Mouse (Mus musculus) mesoderm, embryonic 11.5 days (tissue): ENCODE measurements around the gene Plxnb3.
A peak's percentile ranks its signal among the peaks of the same experiment; 100 is the strongest.
"Not testable (repeated sequence)": the region's sequence is repeated elsewhere in the genome, so short reads cannot be mapped to it uniquely, and the experiment has no call there.

Experiments used
- DNase-seq: peaks from one replicate; pipeline ENCODE4 v3.0.0-alpha.2; 2012; ENCODE audit warnings: low read depth, low spot score

Plxnb3 gene

DNA sequence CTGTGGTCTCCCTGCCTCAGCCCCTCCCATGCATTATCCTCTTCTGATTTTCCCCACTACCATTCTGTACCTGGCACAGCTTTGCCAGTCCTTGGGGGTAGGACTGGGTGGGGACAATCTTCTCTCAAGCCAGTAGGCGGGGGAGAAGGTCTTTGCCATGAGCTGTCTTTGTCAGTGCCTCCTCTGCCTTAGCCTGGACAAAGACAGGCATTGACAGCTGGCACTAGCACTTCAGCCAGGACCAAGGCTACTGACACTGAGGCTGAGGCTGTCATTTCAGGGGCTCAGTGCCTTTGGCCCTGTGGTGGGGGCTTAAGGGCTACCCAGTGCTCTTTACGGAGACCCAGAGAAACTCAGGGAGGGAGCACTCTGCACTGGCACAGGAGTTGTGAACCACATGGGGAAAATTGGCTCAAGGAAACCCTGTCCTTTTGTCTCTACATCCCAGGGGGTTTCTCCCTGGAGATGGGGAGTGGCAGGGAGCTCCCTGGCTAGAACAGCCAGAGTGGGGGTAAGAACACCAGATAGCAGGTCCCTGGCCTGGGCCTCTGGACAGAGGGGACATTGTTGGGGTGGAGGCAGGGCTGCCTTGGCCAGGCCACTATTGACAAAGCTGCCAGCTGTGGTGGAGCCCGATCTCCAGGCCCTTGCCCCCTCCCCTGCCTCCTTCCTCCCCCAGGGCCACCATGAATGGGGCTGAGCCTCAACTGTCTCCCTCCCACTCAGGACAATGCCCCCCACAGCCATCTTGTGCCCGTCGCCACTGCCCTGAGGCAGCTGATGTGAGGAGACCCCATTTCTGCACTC is at the start of gene Plxnb3:
Gene Plxnb3 (plus strand): TSS at position 757 of the 807 bp plus-strand sequence.
- DNase-seq = no peak

DNA sequence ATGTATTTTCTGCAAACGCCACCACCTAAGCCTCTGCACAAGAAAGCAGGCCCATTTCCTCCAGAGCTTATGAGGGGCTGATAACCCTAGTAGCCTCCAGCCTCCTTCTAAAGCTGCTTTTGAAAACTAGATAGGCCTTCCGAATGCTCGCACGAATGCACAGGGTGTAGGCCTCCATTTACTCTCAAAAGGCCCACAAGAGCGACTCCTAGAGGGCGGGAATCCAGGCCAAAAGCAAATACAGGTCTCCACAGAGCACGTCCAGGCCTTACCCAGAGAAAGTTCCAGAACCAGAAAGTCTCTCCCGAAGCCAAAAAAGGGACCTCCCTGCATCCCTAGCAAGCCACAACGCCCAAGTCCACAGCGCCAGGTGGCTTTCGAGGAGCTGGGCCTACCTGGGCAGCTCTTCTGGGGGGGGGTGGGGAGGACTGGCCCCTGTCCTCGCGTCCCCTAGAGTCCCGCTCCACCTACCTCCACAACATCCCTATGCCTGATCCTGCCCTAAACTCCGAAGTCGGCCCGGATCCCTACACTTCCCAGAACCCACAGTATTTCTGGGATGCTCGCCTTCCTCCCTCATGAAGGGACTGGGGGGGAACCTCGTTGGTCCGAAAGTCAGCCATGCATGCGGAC is 41.3 kb upstream of the Plxnb3 start:
- peak; percentile 6 for DNase-seq

DNA sequence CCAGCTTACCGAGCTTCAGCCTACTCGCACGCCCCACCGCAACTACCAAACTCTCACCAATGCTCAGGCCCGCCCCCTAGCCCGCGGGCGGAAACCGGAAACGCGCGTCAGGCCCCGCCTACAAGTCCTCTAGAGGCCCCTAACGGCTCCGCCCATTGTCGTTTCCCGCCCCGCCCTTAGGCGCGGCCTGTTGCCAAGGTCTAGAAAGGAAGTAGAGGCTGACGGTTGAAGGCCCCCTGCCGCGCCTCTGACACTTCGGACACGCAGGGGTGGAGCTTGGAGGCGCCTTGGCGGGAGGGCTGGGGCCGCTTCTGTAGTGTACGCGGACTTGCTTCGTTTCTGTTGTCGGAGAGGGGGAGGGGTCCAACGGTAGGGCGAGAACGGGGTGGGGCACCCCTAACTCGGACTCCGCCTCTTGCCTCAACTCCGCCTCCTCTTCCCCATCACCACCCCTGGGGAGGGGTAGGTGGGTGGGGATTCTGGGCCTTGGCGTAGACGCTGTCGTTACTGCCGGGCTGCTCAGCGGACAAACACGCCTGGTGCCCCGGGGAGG is 40.7 kb upstream of the Plxnb3 start, which contains the start of the genes Bcap31 and Abcd1:
Gene Bcap31 (minus strand): TSS at position 67 of the 553 bp plus-strand sequence.
Gene Abcd1 (plus strand): TSS at position 489 of the 553 bp plus-strand sequence.
- peak; percentile 95 for DNase-seq

DNA sequence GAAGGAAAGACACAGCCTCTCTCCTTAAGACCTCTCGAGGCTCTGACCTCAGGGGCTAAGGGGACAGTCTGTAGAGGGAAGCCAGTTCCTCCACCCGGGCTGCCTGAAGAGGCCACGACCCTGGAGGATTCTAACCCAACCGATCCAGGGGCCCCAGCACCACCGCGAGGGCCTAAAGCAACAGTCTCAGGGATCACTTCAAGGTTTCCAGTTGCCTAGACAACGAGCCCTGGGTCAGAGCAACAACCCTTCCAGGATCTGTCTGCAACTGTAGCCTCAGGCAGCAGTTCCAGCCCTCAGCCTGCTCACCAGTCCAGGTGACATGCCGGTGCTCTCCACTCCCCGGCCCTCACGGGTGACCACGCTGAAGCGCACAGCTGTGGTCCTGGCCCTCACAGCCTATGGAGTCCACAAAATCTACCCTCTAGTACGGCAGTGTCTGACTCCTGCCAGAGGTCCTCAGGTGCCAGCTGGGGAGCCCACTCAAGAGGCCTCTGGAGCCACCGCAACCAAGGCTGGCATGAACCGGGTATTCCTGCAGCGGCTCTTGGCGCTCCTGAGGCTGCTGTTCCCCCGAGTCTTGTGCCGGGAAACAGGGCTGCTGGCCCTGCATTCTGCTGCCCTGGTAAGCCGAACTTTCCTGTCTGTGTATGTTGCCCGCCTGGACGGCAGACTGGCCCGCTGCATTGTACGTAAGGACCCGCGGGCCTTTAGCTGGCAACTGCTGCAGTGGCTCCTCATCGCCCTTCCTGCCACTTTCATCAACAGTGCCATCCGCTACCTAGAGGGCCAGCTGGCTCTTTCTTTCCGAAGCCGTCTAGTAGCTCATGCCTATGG is 40.0 kb upstream of the Plxnb3 start:
- no peak for DNase-seq

DNA sequence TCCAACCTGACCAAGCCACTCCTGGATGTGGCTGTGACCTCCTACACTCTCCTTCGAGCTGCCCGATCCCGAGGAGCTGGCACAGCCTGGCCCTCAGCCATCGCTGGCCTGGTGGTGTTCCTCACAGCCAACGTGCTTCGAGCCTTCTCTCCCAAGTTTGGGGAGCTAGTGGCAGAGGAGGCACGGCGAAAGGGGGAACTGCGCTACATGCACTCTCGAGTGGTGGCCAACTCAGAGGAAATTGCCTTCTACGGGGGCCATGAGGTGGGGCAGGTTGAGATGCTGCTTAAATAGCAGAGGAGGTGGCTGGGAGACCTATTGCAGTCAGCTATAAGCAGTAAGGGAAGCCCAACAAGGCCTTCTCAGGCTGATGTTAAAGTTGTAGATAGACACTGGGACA is 39.2 kb upstream of the Plxnb3 start:
- DNase-seq = no peak

DNA sequence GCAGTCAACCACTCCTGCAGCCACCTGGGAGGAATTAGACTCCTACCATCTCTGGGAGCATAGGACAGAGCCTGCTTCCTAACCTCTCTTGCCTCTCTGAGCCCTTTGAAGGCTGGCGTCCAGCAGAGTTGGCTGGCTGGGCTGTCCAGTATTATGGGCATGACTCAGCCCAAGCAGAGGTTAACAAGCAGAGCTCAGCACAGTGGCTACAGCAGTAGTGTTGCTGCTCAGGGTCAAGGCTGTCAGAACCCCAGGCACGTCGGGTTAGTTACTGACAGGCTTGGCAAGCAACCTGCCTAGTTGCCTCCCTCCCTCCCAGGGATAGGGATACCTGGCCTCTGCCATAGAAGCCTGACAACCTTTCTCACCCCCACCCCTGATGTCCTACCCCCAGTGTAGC is 38.6 kb upstream of the Plxnb3 start:
- DNase-seq = no peak

DNA sequence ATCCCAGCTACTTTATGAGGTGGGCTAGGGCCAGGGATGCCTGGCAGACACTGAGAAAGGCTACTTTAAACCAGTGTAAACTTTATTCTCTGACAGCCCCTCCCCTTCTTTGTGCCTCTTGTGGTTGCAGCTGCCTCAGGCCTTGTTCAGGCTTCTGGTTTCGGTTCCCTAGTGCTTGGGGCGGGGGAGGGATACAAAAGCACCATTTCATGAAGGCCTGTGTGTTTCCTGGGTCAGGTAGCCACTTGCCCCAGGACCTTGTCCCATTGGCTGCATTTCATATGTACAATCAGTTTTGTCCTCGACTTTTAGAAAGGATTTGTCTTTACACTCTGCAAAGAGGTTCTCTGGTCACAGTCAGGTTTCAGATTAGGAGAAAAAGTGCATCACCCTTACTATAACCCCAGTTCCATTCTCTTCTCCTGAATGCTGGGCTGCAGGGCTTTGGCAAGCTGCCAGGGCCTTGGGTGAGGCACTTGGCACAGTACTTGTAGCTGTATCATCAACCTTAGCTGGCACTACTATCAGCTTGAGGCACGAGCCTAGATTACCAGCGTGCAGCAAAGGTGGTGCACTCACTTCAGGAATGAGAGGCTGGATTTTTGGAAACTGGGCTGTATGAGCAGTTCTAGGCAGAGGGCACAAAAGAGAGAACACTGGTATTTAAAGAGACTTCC is 38.1 kb upstream of the Plxnb3 start:
- no peak for DNase-seq

DNA sequence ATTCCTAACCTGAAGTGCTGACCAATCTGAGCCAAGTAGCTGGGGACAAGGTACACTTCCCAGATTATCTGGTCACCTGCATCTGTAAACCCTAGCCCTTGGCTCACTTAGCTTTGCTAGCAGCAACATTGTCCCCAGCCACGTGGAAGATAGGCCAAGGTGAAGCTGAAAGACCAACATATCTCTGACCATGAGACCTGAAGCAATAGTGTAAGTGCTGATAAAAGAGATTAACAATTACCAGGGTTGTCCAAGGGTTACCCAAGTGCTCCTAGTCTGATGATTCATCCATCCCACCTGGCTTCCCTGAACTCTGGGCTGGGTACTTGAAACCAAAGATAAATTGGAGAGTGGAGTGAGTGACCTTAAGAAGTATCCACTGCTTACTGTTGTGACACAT is 26.0 kb upstream of the Plxnb3 start:
- DNase-seq = no peak

DNA sequence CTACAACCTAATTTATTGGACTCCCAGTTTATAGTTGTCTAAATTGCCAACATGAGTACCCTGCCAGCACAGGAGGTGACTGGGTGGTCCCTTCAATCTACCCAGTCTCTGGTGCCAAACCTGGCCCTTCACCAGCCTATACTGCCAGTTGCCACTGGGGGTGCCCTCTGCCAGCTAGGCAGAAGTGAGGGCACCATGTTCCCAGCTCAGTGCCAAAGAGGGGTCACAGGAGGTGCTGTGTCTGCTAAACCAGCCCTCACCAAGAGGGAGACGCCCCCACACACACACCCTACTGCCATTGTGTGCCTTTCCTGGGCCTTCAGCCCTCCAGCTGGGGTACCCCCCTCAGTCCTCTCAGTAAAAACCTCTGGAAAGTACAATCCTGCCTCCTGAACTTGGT is 18.7 kb upstream of the Plxnb3 start:
- no peak for DNase-seq

DNA sequence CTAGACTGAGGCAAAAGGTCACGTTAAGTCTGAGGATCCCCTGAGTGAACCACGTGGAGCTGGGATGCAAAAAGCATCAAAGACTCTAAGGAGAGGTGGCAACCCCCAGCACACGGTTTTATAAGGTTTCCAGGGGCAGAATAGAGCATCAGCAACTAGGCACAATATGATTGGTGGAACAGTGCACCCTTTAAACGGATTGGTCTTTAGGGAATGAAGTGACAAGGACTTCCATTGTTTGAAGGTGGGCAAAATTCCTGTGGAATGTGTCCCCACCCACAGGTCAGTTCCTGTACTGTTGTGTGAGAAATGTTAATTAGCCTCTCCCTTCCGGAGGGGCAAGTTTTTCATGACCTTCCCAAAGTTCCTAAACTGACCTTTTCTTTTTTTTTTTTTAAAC is 17.7 kb upstream of the Plxnb3 start:
- DNase-seq = no peak

DNA sequence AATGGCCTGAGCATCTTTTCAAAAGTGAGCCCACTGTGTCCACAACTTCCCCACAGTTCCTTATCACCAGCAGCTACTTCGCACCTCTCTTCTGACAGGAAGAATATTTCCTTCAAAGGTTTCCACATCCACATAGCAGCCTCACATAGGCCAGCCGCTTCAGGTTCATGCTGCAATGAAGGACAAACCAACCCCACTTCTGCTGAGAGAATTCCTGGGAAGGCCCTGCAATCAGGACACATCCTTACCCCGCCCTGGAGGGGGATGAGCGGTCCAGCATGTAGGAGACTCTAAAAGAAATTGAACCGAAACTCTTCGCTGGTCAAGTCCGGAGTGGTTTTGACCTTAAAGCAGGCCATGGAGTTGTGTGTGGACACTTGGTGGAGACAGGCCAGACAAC is 17.0 kb upstream of the Plxnb3 start:
- not testable (repeated sequence) for DNase-seq

DNA sequence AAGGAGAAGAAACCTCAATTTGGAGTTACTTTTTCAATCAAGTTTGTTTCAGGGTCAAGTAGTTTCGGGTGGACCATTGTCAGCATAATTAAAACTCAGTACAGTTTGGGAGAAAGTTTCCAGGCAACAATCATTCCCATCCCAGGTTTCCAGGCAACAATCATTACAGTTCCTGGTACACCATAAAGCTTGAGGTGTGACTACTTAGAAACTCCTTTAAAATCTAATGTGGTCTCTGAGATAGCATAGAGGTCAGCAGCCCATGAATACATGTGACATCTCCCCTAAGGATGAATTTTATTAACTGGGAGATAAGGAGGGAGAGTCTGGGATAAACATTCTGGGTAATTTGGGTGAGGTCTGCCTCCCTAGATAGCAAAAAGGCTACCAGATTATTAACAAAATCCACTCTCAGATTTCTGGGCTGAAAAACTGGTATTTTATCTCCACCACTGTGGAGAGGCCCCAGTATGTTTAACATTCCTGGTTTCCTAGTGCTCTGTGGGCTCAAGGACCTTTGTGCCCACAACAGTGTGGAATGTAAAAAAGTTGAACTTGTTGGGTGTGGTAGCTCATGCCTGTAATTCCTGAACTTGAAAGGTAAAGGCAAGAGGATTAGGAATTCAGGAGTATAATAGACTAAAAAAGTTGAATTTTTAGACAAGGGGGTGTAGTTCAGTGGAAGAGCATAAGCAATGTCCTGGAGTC is 12.0 kb upstream of the Plxnb3 start:
- DNase-seq = no peak

DNA sequence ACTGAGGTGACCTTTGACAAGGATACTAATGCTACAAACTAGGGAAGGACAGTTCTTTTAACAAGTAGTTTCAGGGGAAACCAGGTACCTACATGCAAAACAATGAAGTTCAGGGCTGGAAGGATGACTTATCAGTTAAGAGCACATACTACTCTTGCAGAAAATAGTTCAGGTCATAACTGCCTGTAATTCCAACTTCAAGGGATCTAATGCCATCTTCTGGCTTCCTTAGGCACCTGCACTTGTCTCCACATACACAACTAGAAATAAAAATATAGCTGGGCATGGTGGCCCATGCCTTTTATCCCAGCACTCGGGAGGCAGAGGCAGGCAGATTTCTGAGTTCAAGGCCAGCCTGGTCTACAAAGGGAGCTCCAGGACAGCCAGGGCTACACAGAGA is 7.9 kb upstream of the Plxnb3 start:
- no peak for DNase-seq

DNA sequence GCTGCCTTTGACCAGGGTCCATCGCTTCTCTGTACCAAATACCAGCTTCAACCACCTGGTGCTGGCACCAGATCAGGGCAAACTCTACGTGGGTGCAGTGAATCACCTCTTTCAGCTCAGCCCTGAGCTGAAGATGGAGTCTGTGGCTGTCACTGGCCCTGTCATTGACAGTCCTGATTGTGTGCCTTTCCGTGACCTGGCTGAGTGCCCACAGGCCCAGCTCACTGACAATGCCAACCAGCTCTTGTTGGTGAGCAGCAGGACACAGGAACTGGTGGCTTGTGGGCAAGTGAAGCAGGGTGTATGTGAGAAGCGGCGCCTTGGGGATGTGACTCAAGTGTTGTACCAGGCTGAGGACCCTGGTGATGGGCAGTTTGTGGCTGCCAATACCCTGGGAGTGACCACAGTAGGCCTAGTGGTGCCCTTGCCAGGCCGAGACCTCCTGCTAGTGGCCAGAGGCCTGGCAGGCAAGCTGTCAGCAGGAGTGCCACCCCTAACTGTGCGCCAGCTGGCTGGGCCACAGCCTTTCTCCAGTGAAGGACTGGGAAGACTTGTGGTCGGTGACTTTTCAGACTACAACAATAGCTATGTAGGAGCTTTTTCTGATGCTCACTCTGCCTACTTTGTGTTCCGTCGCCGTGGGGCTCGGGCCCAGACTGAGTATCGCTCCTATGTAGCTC is 1.9 kb downstream of the Plxnb3 start:
- DNase-seq = no peak

DNA sequence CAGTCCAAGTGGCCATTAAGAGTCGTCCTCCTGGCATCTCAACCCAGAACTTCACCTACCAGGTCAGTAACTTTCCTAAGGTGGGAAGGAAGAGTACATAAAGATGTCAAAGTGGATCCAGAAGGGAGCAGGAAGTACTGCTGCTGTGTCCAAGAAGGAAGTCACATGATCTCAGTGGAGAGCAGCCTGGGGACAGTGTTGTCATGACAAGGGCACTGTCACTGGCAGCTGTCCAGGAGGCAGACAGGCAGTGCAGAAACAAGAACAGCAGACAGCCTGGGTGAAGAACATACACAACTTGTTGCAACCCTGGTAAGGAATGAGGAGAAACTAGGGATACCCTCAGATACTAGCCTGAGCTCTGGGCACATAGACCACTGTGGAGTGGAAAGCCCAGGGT is 8.4 kb downstream of the Plxnb3 start:
- no peak for DNase-seq

DNA sequence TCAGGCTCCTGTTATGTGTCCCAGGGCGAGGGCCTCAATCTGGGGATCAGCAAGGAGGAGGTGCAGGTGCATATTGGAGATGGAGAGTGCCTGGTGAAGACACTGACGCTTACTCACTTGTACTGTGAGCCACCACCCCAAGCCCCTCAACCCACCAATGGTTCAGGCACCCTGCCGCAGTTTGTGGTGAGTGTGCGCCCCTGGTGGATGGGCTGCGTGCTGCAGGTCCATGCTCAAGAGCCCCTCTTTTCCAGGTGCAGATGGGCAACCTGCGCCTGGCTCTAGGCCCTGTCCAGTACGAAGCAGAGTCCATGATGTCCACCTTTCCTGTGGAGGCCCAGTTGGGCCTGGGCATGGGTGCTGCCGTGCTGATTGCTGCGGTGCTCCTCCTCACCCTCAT is 10.4 kb downstream of the Plxnb3 start:
- no peak for DNase-seq

DNA sequence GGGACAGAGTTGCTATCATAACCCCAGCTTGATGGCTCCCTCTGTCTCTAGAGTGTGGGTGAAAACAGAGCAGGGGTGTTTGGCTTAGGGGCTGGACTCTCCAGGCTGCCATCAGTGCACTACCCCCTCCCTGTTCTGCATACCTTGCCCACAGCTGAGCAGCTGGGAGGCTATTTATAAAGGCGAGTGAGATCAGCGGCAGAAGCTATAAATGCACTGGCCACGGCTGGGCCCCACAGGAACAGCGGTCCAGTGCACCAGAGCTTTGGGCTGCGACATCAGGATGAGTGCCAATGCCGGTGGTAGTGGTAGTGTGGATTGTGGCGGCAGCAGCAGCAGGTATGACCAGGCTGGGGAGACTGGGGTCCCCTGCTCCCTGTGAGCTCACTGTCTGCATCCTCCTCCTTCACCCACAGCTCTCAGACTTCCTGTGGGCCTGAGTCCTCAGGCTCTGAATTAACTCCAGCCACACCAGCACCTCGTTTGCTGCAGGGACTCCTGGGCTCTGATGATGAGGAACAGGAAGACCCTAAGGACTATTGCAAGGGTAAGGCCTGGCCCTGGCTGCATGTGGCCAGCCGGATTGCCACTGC is 17.4 kb downstream of the Plxnb3 start, which contains the start of gene Srpk3:
Gene Srpk3 (plus strand): TSS at position 238 of the 593 bp plus-strand sequence.
- no peak for DNase-seq

DNA sequence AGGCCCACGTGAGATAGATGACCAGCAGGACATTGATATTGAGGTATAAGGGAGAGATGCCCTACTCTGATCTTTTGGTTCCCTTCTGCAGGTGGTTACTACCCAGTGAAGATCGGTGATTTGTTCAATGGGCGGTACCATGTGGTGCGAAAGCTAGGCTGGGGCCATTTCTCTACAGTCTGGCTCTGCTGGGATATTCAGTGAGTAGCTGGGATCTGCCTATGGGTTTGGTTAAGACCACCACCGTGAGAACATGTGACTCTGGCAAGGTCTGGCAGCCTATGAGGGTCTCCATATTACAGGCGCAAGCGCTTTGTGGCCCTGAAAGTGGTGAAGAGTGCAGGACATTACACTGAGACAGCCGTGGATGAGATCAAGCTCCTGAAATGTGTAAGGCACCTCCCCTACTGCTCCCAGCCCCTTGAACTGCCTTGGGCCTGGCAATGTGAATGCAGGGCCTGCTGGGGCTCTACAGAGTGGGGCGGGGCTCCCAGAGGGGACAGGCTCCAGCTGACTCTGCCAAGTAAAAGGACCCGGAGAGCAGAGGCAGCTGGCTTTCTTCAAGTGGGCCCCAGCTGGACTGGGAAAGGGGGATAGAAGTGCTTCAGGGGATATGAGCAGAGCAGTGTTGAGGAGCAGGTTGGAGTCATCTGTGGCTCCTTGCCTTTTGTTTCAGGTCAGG is 18.1 kb downstream of the Plxnb3 start:
- DNase-seq = no peak

DNA sequence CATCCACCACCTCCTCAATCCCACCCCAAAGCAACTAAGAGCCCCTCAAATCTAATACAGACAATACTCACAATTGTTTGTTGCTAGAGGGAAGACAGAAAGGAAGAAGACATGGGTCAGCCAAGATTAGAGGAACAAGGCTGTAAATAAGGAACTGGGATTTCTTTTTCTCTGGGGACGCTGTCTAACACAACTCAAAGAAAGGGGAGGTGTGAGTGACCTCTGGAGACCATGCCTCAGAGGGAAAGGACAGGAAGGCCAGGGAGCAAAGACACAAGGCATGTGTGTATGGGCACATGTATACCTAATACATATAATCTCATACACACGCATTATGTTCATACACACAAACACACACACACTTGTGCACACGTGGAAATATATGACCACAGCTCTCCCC is 25.3 kb downstream of the Plxnb3 start:
- no peak for DNase-seq
